8 mouse cellular contexts compared by ENCODE assay signal in genomic region chr2:28446515-28447314, GRCm38 (mm10). TPM values are rescaled to one million over a fixed set of nuclear protein-coding genes. Genes with fewer than 3 reads are reported as not detected.
A peak's percentile ranks its signal among the peaks of the same experiment; 100 is the strongest.
DNase-seq lines count a peak whose midpoint lies in the region; ATAC-seq and TF ChIP-seq lines count a peak whose summit lies in the region.

TSS of gene Ppp1r26 (plus strand) at chr2:28446800.

- TF ChIP-seq POLR2A in CH12.LX (IDR thresholded peaks at IDR 0.05; ENCODE audit: low read depth, low read length) = no peak

- TF ChIP-seq CTCF in CH12.LX (conservative IDR thresholded peaks at IDR 0.05 in 1 of 2, IDR thresholded peaks at IDR 0.05 in 1 of 2; ENCODE audit: low read depth in 2 of 2, low read length in 2 of 2) = no peak

- no peak within 1 kb of the TSS for H3K9ac ChIP-seq in CH12.LX (ENCODE audit: insufficient read depth, low read depth)
- H3K9ac ChIP-seq in embryonic facial prominence, embryonic 11.5 days (replicated peaks; ENCODE audit: low read length) = peak within 1 kb of the TSS; percentile 87
- H3K9ac ChIP-seq in lung, embryonic 16.5 days (ENCODE audit: low read length) = peak within 1 kb of the TSS; percentile 83

- no peak for TF ChIP-seq EP300 in CH12.LX (IDR thresholded peaks at IDR 0.05; ENCODE audit: low read length)

- intact Hi-C loops in heart, postnatal 14 days (cut with DNase I) = no loop called here

- peak; percentile 46; the same call in 1 of the 2 replicates for ATAC-seq in embryonic facial prominence, embryonic 11.5 days (replicated peaks; ENCODE audit: insufficient number of reproducible peaks, low FRiP score, low TSS enrichment, low read depth)
- peak; percentile 79 for ATAC-seq in lung, embryonic 16.5 days (ENCODE audit: low read depth)

- no peak within 1 kb of the TSS for H3K27ac ChIP-seq in CH12.LX (ENCODE audit: insufficient read depth, low read depth)
- peak within 1 kb of the TSS; percentile 1; the same call in 1 of the 2 replicates for H3K27ac ChIP-seq in embryonic facial prominence, embryonic 11.5 days (replicated peaks; ENCODE audit: low read depth, low read length)
- H3K27ac ChIP-seq in lung, embryonic 16.5 days (ENCODE audit: low read length) = peak within 1 kb of the TSS; percentile 77

- H3K36me3 ChIP-seq in CH12.LX (replicated peaks in 1 of 2; ENCODE audit: control insufficient read depth in 1 of 2, insufficient read depth in 1 of 2, low read length in 1 of 2) = no peaks in the 10 kb centered on the region
- H3K36me3 ChIP-seq in embryonic facial prominence, embryonic 11.5 days (replicated peaks; ENCODE audit: control insufficient read depth, insufficient read depth, low read depth, low read length) = no peaks in the 10 kb centered on the region; the same call in 1 of the 2 replicates
- H3K36me3 ChIP-seq in lung, embryonic 16.5 days (ENCODE audit: control insufficient read depth, insufficient read depth, low read length) = peaks cover 5% of the 10 kb centered on the region; the same call in 1 of the 2 replicates

- dilution Hi-C loops in CH12.LX (cut with MboI; ENCODE audit: extremely low pct_ligation_motif_present, extremely low pct_unique_long_range_greater_than_20kb, low sequenced_read_pairs) = no loop called here

- H3K9me3 ChIP-seq in CH12.LX (replicated peaks; ENCODE audit: low read length) = peaks cover 9% of the 10 kb centered on the region
- H3K9me3 ChIP-seq in embryonic facial prominence, embryonic 11.5 days (replicated peaks; ENCODE audit: control insufficient read depth, low read length) = no peaks in the 10 kb centered on the region
- H3K9me3 ChIP-seq in lung, embryonic 16.5 days (ENCODE audit: control insufficient read depth, low read length) = no peaks in the 10 kb centered on the region

- no peaks in the 10 kb centered on the region for H3K79me2 ChIP-seq in CH12.LX (replicated peaks; ENCODE audit: control insufficient read depth, extremely low read depth, insufficient read depth, poor library complexity, severe bottlenecking)

- peak within 1 kb of the TSS in 1 of 3 experiments; percentile 18 for H3K4me3 ChIP-seq in CH12.LX (replicated peaks in 1 of 3; ENCODE audit: low read depth in 2 of 3, low read length in 2 of 3, poor library complexity in 1 of 3)
- H3K4me3 ChIP-seq in embryonic facial prominence, embryonic 11.5 days (ENCODE audit: low read depth, low read length) = peak within 1 kb of the TSS; percentile 75
- H3K4me3 ChIP-seq in lung, embryonic 16.5 days (ENCODE audit: low read length) = peak within 1 kb of the TSS; percentile 65

- under 1% methylated on average over 89 of the region's 118 CpGs for WGBS in embryonic facial prominence, embryonic 11.5 days
- WGBS in lung, embryonic 16.5 days = under 1% methylated on average over 83 of the region's 118 CpGs

- no peak for DNase-seq in CH12.LX (ENCODE audit: extremely low read depth)
- DNase-seq in adrenal gland, postnatal 10 days = peak; percentile 67
- DNase-seq in embryonic facial prominence, embryonic 11.5 days (ENCODE audit: low spot score) = peak; percentile 48
- DNase-seq in heart, postnatal 14 days = peak; percentile 34 to 45
- peak in 1 of 2 experiments; percentile 38 for DNase-seq in layer of hippocampus, adult 8-10 months (ENCODE audit: low spot score in 2 of 2)
- peak; percentile 39 to 49 for DNase-seq in right cerebral cortex, adult 2 months (ENCODE audit: low spot score in 2 of 2)
- no peak for DNase-seq in spleen, postnatal 36 days (ENCODE audit: low spot score in 2 of 2)

- peaks cover 53% of the 10 kb centered on the region for H3K27me3 ChIP-seq in CH12.LX (replicated peaks)
- no peaks in the 10 kb centered on the region for H3K27me3 ChIP-seq in embryonic facial prominence, embryonic 11.5 days (ENCODE audit: control insufficient read depth, insufficient read depth, low read length)
- H3K27me3 ChIP-seq in lung, embryonic 16.5 days (ENCODE audit: control insufficient read depth, insufficient read depth, low read depth, low read length) = no peaks in the 10 kb centered on the region

- in situ Hi-C loops in CH12.LX (cut with MboI; ENCODE audit: low pct_ligation_motif_present, low pct_unique_long_range_greater_than_20kb, low sequenced_read_pairs) = no loop called here

- H3K4me2 ChIP-seq in CH12.LX (ENCODE audit: insufficient read depth, low read depth, poor library complexity, severe bottlenecking) = peak within 1 kb of the TSS; percentile 6
- H3K4me2 ChIP-seq in embryonic facial prominence, embryonic 11.5 days (ENCODE audit: low read depth, low read length) = peak within 1 kb of the TSS; percentile 98
- peak within 1 kb of the TSS; percentile 93 for H3K4me2 ChIP-seq in lung, embryonic 16.5 days (ENCODE audit: low read depth, low read length)

- no peaks in the 10 kb centered on the region for H3K4me1 ChIP-seq in CH12.LX (ENCODE audit: control insufficient read depth in 1 of 2, insufficient read depth in 2 of 2)
- no peaks in the 10 kb centered on the region for H3K4me1 ChIP-seq in embryonic facial prominence, embryonic 11.5 days (ENCODE audit: control insufficient read depth, insufficient read depth, low read length)
- H3K4me1 ChIP-seq in lung, embryonic 16.5 days (replicated peaks; ENCODE audit: control insufficient read depth, insufficient read depth, low read length) = peaks cover 8% of the 10 kb centered on the region; the same call in 1 of the 2 replicates

- TF ChIP-seq RAD21 in CH12.LX (IDR thresholded peaks at IDR 0.05; ENCODE audit: low read depth, low read length) = no peak

TF ChIP-seq in CH12.LX, 34 proteins besides CTCF, POLR2A, EP300 and RAD21:
- no peak for TF ChIP-seq TBP (conservative IDR thresholded peaks at IDR 0.05; ENCODE audit: low read depth, low read length)
- no peak for TF ChIP-seq ZKSCAN1 (IDR thresholded peaks at IDR 0.05; ENCODE audit: borderline replicate concordance, low read depth, low read length)
- no peak for TF ChIP-seq NELFE (IDR thresholded peaks at IDR 0.05; ENCODE audit: low read depth, low read length)
- no peak for TF ChIP-seq RCOR1 (conservative IDR thresholded peaks at IDR 0.05; ENCODE audit: low read depth, low read length)
- no peak for TF ChIP-seq UBTF (IDR thresholded peaks at IDR 0.05; ENCODE audit: low read depth, low read length)
- TF ChIP-seq CHD2 (IDR thresholded peaks at IDR 0.05; ENCODE audit: low read length) = no peak
- no peak for TF ChIP-seq MYC (IDR thresholded peaks at IDR 0.05; ENCODE audit: low read depth, low read length)
- no peak for TF ChIP-seq ELF1 (IDR thresholded peaks at IDR 0.05; ENCODE audit: low read depth, low read length)
- no peak for TF ChIP-seq ZNF384 (IDR thresholded peaks at IDR 0.05; ENCODE audit: low read depth, low read length)
- TF ChIP-seq KAT2A (IDR thresholded peaks at IDR 0.05; ENCODE audit: insufficient replicate concordance, low read length) = no peak
- TF ChIP-seq NRF1 (IDR thresholded peaks at IDR 0.05; ENCODE audit: low read depth, low read length) = no peak
- TF ChIP-seq USF2 (conservative IDR thresholded peaks at IDR 0.05; ENCODE audit: low read depth, low read length) = no peak
- TF ChIP-seq MAX (IDR thresholded peaks at IDR 0.05; ENCODE audit: low read length) = no peak

RNA-seq across cellular contexts. Expression of gene Ppp1r26, which starts in this region (rescaled TPM):
- total RNA-seq in CH12.LX (2012; rRNA removed) (not detected in 2 replicates), CH12.LX (2014; rRNA removed) (not detected in 2 replicates)
- polyA plus RNA-seq in CH12.LX (2012; ENCODE audit: insufficient read length, low read depth) = 0.27 and 0.77 TPM in 2 replicates
- 1 to 10 TPM; 5.3 to 7.4 TPM for total RNA-seq in adrenal gland, postnatal 10 days (2021)
- polyA plus RNA-seq in embryonic facial prominence, embryonic 11.5 days (2014; fragmentation: Nextera tagmentation; extraction: Ambion mirVana) = 2.7 and 4.1 TPM in 2 replicates
- total RNA-seq in heart, postnatal 14 days (2021) = 1 to 10 TPM; 3.2 to 3.6 TPM
- total RNA-seq in layer of hippocampus, adult 8-10 months (2022) = 10 to 100 TPM; 16.8 to 19.9 (median 19.1) TPM
- 6.3 and 6.5 TPM in 2 replicates for polyA plus RNA-seq in lung, embryonic 16.5 days (2015; fragmentation: Nextera tagmentation; extraction: Ambion mirVana)

Comparison
In these comparisons a context has a peak if more than half of its experiments do, and no peak if none do; other contexts are left out.
1. RNA of gene Ppp1r26 (total RNA-seq): 16.8 to 19.9 TPM in layer of hippocampus, adult 8-10 months, 5.3 to 7.4 TPM in adrenal gland, postnatal 10 days and 3.2 to 3.6 TPM in heart, postnatal 14 days; not detected in CH12.LX; every median in the first group is over 4 times any median in the second.
2. DNase-seq: peak in adrenal gland, postnatal 10 days (single experiment), embryonic facial prominence, embryonic 11.5 days (single experiment), heart, postnatal 14 days (2 of 2) and right cerebral cortex, adult 2 months (2 of 2); none in CH12.LX (single experiment) and spleen, postnatal 36 days (0 of 2).
3. H3K4me2 ChIP-seq: peak in every context shown above with its lines; median percentile 98 in embryonic facial prominence, embryonic 11.5 days; 93 in lung, embryonic 16.5 days; 6 in CH12.LX.